Mouse (Mus musculus): ENCODE measurements at regions not wholly inside any gene's neighbourhood (a gene's known extent, or its start where the extent isn't known, plus 50 kb on each side); places are given as distances from the start of the nearest gene placed in this dataset.

- H3K4me1 ChIP-seq (ENCODE audit: control insufficient read depth, insufficient read depth, low read length), result no peaks in the 10 kb centered on the region
- H3K4me3 ChIP-seq (ENCODE audit: insufficient read depth, low read length), result no peak overlapping the region
- H3K27ac ChIP-seq (ENCODE audit: insufficient read depth, low read depth, low read length), result no peak overlapping the region
- TF ChIP-seq CTCF (IDR thresholded peaks at IDR 0.05; ENCODE audit: low read depth, low read length), result no peak
- no peak for TF ChIP-seq POLR2A (IDR thresholded peaks at IDR 0.05; ENCODE audit: borderline replicate concordance, low read depth, low read length)
Observed at GRCm38 (mm10) chr4:110120761-110121160, 142.9 kb downstream of the Dmrta2 start.

DNA sequence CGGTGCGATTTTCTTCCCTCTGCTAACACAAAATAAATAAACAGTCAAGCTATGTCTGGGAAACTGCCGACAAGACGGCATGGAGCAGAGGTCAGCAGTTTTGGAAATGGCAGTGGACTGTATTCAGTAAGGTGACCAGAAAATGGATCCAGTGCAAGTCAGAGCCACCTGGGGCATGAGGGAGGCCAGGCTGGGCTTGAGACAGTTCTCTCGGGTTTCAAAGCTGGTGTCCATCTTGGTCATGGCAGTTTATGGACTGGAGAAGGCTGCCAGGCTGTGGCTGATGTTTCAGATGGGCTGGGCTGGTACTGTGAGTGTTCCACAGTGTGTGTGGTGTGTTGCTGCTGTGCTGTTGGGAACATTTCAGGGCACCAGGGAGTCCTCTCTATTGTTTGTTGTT is 143.6 kb downstream of the Dmrta2 start:
- H3K27ac ChIP-seq (ENCODE audit: insufficient read depth, low read depth, low read length), result no peak overlapping the region
- no peak overlapping the region for H3K4me3 ChIP-seq (ENCODE audit: insufficient read depth, low read length)
- no peaks in the 10 kb centered on the region for H3K4me1 ChIP-seq (ENCODE audit: control insufficient read depth, insufficient read depth, low read length)
- TF ChIP-seq POLR2A (IDR thresholded peaks at IDR 0.05; ENCODE audit: borderline replicate concordance, low read depth, low read length) (no peak), CTCF (IDR thresholded peaks at IDR 0.05; ENCODE audit: low read depth, low read length) (no peak)

GRCm38 (mm10) chr4:110125067-110125784 is 147.4 kb downstream of the Dmrta2 start:
- no peaks in the 10 kb centered on the region for H3K4me1 ChIP-seq (ENCODE audit: control insufficient read depth, insufficient read depth, low read length)
- TF ChIP-seq CTCF (IDR thresholded peaks at IDR 0.05; ENCODE audit: low read depth, low read length), result no peak
- no peak for TF ChIP-seq POLR2A (IDR thresholded peaks at IDR 0.05; ENCODE audit: borderline replicate concordance, low read depth, low read length)

GRCm38 (mm10) chr4:110127941-110128520 is 150.2 kb downstream of the Dmrta2 start:
- no peak overlapping the region for H3K27ac ChIP-seq (ENCODE audit: insufficient read depth, low read depth, low read length)
- H3K4me1 ChIP-seq (ENCODE audit: control insufficient read depth, insufficient read depth, low read length), result no peaks in the 10 kb centered on the region
- no peak overlapping the region for H3K4me3 ChIP-seq (ENCODE audit: insufficient read depth, low read length)
- no peak for TF ChIP-seq CTCF (IDR thresholded peaks at IDR 0.05; ENCODE audit: low read depth, low read length)
- TF ChIP-seq POLR2A (IDR thresholded peaks at IDR 0.05; ENCODE audit: borderline replicate concordance, low read depth, low read length), result no peak

More at GRCm38 (mm10) chr4:110125067-110125784, 147.4 kb downstream of the Dmrta2 start:
- Histone ChIP-seq H3K4me3 (ENCODE audit: insufficient read depth, low read length) (no peak overlapping the region), H3K27ac (ENCODE audit: insufficient read depth, low read depth, low read length) (no peak overlapping the region)

- TF ChIP-seq POLR2A (IDR thresholded peaks at IDR 0.05; ENCODE audit: borderline replicate concordance, low read depth, low read length) (no peak), CTCF (IDR thresholded peaks at IDR 0.05; ENCODE audit: low read depth, low read length) (no peak)
- Histone ChIP-seq H3K27ac (ENCODE audit: insufficient read depth, low read depth, low read length) (no peak overlapping the region), H3K4me1 (ENCODE audit: control insufficient read depth, insufficient read depth, low read length) (no peaks in the 10 kb centered on the region), H3K4me3 (ENCODE audit: insufficient read depth, low read length) (no peak overlapping the region)
Observed at GRCm38 (mm10) chr4:110128918-110129317, 151.1 kb downstream of the Dmrta2 start.

DNA sequence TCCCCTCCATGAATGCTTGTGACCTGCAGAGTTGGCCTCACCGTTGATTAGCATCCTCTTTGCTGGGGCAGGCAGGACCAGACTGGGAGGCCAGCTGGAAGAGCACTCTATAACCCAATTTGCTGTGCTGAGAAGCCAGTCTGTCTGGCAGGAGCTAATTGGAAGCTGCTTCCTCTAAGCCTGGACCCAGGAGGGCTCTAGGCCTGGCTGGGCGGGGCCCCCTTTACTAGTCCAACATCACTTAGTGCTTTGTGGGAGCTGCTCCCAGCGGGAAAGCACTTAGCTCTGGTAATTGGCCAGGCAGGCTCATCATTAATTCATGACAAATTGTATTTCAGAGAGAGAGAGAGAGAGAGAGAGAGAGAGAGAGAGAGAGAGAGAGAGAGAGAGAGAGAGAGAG is 151.7 kb downstream of the Dmrta2 start:
- TF ChIP-seq CTCF (IDR thresholded peaks at IDR 0.05; ENCODE audit: low read depth, low read length), result no peak
- no peak for TF ChIP-seq POLR2A (IDR thresholded peaks at IDR 0.05; ENCODE audit: borderline replicate concordance, low read depth, low read length)
- Histone ChIP-seq H3K4me1 (ENCODE audit: control insufficient read depth, insufficient read depth, low read length) (no peaks in the 10 kb centered on the region), H3K27ac (ENCODE audit: insufficient read depth, low read depth, low read length) (no peak overlapping the region), H3K4me3 (ENCODE audit: insufficient read depth, low read length) (no peak overlapping the region)

GRCm38 (mm10) chr4:110132061-110132460 is 154.2 kb downstream of the Dmrta2 start:
- H3K4me1 ChIP-seq (ENCODE audit: control insufficient read depth, insufficient read depth, low read length), result no peaks in the 10 kb centered on the region
- no peak overlapping the region for H3K4me3 ChIP-seq (ENCODE audit: insufficient read depth, low read length)
- no peak overlapping the region for H3K27ac ChIP-seq (ENCODE audit: insufficient read depth, low read depth, low read length)
- no peak for TF ChIP-seq POLR2A (IDR thresholded peaks at IDR 0.05; ENCODE audit: borderline replicate concordance, low read depth, low read length)
- TF ChIP-seq CTCF (IDR thresholded peaks at IDR 0.05; ENCODE audit: low read depth, low read length), result no peak

DNA sequence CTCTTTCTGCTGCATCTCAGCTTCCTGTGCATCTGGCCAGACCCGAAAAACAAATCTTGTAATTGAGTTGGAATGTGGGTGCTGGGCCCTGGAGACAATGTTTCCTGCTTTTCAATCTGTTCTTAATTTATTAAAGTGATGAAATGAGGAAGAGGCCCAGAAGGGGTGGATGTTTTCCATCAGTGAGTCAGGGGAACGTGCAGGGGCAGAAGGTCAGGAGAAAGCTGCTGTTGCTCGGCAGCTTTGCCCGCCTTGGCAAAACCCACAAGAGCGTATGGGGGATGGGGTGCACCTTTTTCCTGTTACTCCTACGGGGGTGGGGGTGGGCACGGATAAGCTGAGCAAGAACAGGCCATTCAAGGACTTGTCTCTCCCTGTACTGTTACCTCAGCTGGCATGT is 156.2 kb downstream of the Dmrta2 start:
- TF ChIP-seq CTCF (IDR thresholded peaks at IDR 0.05; ENCODE audit: low read depth, low read length) (no peak), POLR2A (IDR thresholded peaks at IDR 0.05; ENCODE audit: borderline replicate concordance, low read depth, low read length) (no peak)
- no peak overlapping the region for H3K27ac ChIP-seq (ENCODE audit: insufficient read depth, low read depth, low read length)
- H3K4me3 ChIP-seq (ENCODE audit: insufficient read depth, low read length), result no peak overlapping the region
- no peaks in the 10 kb centered on the region for H3K4me1 ChIP-seq (ENCODE audit: control insufficient read depth, insufficient read depth, low read length)

DNA sequence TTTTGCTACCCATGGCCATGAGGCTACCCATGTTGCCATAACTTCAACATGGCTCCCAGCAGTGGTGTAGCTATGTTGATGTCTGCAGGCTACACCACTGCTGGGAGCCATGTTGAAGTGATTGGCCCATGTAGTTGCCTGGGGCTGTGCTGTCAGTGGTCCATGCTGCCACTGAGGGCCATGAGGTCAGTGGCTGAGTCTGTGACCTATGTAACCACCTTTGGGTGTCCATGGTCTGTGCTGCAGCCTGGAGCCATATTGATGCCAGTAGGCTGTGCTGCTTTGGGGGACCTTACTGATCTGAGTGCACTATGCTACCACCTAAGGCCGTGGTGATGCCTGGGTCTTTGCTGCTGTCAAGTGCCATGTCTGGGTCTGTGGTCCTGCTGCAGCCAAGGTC is 167.4 kb downstream of the Dmrta2 start:
- H3K4me1 ChIP-seq (ENCODE audit: control insufficient read depth, insufficient read depth, low read length), result no peaks in the 10 kb centered on the region
- TF ChIP-seq POLR2A (IDR thresholded peaks at IDR 0.05; ENCODE audit: borderline replicate concordance, low read depth, low read length) (no peak), CTCF (IDR thresholded peaks at IDR 0.05; ENCODE audit: low read depth, low read length) (no peak)
- H3K4me3 ChIP-seq (ENCODE audit: insufficient read depth, low read length), result no peak overlapping the region
- H3K27ac ChIP-seq (ENCODE audit: insufficient read depth, low read depth, low read length), result no peak overlapping the region

DNA sequence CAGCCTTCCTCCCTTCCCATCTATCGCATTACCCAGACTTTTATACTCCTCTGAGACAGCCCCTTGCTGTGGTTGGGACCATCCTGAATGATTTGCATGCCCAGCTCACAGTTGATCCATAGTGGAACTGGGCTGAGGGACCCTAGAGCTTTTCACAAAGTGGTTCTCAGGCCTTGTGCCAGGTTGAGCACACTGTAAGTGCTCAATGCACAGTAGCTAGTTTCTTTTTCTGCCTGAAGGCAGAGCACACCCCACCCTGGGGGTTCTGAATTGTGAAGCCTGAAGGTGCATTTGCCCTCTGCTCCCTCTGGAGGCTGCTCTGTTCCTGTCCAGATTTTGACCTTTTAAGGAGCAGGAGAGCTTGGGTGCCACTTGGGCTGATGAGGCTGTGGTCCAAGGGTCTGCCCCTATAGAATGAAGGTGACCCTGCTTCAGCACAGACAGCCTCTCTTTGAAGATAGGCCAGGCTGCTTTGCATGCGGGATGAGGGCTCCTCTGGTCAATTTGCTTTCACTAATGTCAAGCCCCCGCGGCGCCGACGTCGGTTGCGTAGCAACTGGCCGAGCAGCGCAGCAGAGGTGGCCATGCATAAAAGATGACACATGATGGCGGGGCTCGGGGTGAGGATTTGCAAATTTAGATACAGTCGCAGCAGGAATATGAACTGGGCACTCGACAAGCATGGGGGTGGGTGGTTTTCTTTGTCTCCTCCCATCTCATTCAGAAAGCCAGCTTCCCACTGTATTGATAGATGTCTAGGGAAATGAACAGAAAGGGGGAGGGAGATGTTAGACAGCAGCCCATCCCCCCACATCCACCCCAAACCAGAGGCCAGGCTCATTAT is 174.5 kb downstream of the Dmrta2 start:
- Histone ChIP-seq H3K4me1 (ENCODE audit: control insufficient read depth, insufficient read depth, low read length) (no peaks in the 10 kb centered on the region), H3K27ac (ENCODE audit: insufficient read depth, low read depth, low read length) (no peak overlapping the region), H3K4me3 (ENCODE audit: insufficient read depth, low read length) (no peak overlapping the region)
- TF ChIP-seq POLR2A (IDR thresholded peaks at IDR 0.05; ENCODE audit: borderline replicate concordance, low read depth, low read length) (no peak), CTCF (IDR thresholded peaks at IDR 0.05; ENCODE audit: low read depth, low read length) (no peak)

Data from bone marrow macrophage, adult 2 months (primary cell).